Mouse (Mus musculus) megakaryocyte-erythroid progenitor cell, adult 5-6 weeks (primary cell): ENCODE data around the gene Diaph3. TPM values are rescaled to one million over a fixed set of nuclear protein-coding genes. Genes with fewer than 3 reads are reported as not detected.

ENCODE experiments used
- ATAC-seq: replicated peaks from 2 replicates; pipeline ENCODE4 v1.8.0; 2016; ENCODE audit warnings: mild to moderate bottlenecking, inconsistent platforms; ENCODE audit not compliant: severe bottlenecking, poor library complexity, low FRiP score, low TSS enrichment
- total RNA-seq, 2 experiments: library from RNA; stranded (forward) in 1 of 2; stranded (reverse) in 1 of 2; fragments of 200-1000, 215-1000 nt in 1 of 2; fragments of >200 nt in 1 of 2; fragmentation: Nextera tagmentation in 1 of 2; gene quantifications; 2 replicates each; pipeline ENCODE4 v1.2.3; 2014 to 2017

Gene Diaph3
- total RNA-seq, 2 experiments from 2014 or later = 42.0 TPM

DNA sequence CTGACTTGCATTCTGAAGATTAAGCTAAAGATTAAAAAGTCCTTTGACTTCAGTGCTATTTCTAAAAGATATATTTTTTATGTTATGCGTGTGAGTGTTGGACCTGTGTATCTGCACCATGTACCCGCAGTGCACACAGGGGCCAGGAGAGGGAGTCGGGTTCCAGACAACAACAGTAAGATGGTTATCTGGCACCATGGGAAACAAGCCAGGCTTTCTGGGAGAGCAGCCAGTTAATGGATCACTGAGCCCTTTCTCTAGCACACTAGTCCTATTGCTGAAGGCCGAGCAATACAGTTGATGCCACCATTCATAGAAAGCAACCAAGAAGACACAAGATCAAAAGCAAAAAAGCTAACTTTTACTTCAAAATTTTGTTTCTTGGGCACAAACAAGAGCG lies 271.5 kb downstream of the Diaph3 start:
- ATAC-seq = peak; percentile 80

DNA sequence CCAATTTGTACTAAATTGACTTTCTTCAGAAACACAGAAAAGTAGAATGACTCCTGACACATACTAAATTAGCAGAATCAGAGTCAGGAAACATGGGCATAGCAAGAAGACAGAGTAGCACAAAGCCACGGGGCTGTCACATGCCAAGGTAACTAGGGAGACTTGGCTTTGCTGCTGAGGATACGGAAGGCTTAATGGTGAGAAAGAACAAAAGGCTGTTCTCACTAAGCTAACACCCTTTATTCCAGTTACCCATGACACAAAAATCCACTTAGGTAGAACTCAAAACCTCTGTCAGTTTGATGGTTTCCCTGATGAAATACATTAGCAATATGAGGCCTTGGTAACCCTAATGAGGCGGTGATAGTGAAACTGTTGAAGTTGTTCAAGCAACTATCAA lies 273.9 kb downstream of the Diaph3 start:
- no peak for ATAC-seq

DNA sequence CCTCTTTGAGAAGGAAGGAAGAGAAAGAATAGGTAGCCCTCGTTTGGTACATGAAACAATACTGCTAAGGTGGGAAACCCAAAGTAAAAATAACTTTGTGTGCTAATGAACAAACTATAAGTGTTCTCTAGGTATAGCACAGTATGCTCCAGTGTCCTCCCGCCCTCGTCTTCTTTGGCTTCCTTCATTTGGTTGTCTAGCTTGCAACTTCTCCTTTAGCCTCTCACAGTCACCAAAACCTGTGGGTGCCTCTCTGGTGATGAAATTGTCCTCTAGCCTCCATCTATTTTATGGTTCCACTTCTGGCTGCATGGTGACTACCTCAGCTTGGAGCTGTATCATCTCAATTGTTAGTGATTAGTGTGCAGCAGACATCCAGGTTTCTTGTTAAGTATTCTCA lies 277.0 kb downstream of the Diaph3 start:
- ATAC-seq = no peak

DNA sequence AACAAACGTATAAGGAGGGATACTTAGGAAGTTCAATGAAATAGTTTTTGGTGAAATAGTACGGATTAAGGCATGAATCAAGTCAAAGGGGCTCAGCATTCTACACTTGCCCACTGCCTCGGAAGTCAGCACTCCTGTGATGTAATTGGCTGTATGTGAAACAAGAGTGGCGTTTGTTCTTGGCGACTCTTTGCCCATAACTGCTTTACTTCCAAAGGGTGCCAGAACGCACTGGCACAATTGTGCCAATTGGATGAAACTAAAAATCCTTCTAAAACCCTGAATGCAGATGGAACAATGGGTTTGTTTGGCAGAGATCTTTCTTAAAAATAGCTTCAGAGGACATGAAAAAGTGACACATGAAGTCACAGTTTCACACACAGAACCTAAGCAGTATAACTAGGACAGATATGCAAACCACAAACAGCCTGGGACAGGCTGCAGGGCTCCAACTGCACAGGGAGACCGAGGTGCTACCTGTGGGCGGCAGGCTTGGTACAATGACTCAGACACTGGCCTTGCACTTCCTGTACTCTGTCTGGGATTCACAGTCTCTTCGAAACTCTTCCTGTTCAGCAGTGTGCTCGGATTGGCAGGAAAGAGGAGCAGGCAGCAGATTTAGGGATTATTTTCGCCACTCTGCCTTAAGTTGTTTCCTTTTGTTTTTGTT lies 279.6 kb downstream of the Diaph3 start:
- no peak for ATAC-seq

DNA sequence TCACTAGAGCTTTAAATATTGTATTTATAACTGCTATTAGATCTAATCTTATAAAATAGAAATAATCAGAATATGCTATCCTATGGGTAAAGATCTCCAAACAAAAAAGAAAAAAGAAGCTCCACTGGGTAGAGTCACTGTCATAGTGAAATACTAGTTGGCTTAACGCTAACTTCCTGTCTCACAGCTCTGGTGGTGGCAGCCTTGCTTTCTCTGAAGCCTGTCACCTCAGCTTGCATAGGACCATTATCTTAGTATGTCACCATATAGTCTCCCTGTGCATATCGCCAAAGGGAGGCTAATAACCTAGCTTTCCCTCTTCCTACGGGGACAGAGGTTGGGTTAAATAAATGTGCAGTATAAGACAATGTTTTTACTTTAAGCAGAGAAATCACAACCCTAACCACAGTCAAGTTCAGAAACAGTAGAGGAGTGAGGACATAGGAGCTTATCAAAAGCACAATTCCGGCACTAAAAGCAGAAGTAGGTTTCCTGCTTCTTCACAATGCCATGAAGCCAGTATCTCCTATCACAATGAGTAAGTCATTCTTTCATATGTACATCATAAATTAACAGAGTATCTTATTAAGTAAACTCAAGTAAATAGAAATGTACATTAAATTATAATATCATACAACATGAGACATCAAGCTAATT lies 293.8 kb downstream of the Diaph3 start:
- 0 out of 2 replicates have a peak, but pooled peaks have one; percentile 22 for ATAC-seq

DNA sequence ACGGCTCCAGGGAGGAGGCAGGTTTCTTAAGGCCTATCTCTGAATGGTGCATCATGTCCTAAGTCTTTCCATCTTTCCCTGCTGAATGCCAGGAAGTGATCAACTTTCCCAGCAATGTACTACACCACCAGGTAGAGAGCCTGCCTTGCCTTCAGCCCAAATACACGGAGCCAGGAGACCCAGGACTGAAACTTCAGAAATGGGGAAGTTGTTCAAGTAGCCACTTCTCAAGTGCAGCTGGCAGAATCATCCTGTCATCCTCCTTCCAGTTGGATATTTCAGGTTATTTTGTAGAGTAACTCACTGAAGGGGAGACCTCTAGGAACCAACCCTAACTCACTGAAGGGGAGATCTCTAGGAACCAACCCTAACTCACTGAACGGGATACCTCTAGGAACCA lies 297.0 kb downstream of the Diaph3 start:
- ATAC-seq = no peak

DNA sequence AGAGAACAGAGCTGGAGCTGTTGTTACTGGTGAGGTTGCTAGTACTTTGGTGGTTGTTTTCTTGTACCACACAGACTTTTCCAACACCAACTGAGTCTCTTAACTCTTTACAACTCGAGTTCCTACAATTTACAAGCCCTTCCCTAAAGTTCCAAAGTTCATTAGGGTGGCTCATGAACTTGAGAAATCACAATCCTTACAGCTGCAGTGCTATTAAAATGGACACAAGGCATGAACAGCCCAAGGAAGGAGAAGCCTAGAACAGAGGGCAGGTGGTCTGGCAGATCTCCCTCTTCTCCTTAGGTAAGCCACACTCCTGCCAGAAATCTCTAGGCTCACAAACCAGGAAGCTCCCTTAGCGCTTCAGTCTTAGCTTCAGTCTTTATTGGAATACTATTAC lies 303.4 kb downstream of the Diaph3 start:
- ATAC-seq = no peak

DNA sequence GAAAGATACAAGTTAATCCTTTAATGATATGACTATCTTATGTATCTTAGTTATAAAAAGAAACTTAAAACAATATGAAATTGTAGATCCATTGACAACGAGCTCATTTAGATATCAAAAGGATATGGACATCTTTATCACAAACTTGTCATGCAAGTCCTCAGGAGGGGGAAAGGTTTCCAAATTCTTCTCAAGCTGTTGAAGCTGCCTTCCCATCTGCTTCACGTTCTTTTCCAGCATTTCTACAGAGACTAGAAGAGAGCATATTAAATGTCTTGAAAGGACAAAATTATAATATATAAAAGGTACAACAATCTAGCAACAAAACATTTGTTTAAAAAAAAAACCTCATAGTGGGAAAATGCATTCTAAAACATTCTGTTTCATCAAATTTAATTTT lies 306.2 kb downstream of the Diaph3 start:
- no peak for ATAC-seq

DNA sequence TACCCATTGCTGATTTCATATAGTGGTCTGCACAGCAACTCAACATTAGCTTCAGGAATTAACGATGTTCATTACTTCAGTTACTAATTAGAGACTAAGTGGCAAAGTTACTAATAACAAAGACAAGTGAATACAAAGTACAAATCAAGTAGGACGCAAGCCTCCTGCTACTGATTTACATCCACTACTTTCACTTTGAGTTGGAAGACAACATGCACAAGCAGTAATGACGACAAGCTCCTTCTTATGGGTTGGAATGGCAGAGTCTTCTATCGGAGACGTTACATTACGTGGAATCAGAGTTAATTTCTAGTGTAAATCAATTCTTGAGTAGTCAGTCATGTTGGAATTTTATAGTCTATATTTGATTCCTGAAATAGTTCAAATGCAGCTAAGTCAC lies 306.8 kb downstream of the Diaph3 start:
- no peak for ATAC-seq

DNA sequence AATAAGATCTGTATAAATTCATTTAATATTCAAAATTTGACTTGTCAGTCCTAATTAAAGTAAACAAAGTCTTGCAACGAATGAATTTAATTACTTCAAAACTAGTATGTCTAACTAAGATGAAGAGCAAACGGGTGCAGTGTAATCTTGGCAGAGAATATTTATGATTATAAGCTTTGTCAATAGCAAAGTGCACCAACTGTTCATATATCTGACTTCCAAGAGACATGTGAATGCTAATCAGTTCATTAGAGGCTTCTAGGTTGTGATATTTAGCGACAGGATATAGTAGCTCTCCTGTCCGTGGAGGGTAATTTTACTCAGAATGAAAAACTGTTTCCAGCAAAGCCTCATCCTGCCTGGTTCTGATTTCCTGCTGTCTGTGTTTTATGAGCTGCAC lies 308.0 kb downstream of the Diaph3 start:
- ATAC-seq = no peak

DNA sequence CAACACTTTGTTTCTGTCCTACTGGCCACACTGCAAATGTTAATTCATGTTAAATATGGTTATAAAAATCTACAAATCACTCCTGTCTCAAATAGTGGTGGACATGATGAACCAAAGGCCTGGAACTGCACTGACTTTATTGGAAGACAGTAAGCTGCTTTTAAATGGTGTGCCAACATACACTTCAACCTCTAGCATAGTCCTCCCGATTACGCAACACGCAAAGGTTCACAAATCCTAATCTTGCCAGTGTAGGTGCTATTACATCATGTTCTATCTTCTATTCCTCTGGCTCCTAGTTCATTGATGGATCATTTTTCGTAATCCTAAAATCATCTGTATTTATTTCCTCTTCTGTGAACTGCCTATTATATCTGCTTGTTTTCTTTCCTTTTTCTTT lies 324.8 kb downstream of the Diaph3 start:
- ATAC-seq = no peak

DNA sequence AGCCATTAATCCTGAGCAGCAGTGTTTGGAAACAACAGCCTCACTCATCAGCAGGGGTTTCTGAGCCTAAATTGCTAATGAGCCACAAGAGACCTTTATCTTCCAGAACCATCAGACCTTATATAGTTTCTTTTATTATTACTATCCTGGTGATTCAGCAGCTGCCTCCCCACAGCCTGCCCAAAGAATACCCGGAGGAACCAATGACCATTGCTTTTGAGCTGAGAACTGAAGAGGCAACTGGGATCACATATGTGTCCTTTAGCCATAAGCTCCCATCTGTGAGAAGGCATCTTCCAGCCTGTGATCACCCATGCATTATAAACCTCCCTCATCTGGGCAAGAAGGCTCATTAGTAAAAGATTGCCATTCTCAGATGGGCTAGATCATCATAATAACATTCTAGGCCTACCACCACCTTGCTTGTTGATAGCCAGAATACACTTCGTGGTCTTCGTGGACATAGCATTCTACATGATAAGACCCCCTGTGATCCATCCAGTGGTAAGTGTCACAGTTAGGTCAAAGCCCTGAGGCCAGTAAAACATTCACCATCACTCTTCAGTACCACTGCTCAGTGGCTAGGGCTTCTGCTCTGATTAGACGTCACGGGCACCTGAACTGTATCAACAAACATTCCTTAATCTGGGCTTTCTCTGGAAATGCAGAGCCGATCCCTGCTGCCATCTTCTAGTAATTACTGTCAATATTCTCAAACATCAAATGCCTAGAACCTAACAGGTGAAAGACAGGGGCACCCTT lies 352.0 kb downstream of the Diaph3 start:
- 0 out of 2 replicates have a peak, but pooled peaks have one; percentile 7 for ATAC-seq

DNA sequence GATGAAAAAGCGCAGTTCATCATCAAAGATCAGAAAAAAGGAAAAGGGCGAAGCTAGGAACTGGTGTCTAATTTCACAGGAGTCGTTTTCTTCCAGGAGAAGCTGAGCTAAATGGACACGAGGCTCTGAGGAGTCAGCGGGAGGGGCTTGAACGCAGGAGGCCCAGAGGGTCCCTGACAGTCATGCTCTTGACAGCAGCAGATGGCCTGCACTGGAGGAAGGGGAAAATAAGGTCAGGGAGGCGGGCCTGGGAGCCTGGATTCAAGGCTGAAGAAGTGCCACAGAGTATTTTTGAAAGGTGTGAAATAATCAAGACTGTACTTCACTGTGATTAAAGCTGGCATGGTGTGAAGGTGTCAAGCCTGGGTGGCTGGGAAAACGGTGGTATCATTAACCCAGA lies 354.2 kb downstream of the Diaph3 start:
- no peak for ATAC-seq

DNA sequence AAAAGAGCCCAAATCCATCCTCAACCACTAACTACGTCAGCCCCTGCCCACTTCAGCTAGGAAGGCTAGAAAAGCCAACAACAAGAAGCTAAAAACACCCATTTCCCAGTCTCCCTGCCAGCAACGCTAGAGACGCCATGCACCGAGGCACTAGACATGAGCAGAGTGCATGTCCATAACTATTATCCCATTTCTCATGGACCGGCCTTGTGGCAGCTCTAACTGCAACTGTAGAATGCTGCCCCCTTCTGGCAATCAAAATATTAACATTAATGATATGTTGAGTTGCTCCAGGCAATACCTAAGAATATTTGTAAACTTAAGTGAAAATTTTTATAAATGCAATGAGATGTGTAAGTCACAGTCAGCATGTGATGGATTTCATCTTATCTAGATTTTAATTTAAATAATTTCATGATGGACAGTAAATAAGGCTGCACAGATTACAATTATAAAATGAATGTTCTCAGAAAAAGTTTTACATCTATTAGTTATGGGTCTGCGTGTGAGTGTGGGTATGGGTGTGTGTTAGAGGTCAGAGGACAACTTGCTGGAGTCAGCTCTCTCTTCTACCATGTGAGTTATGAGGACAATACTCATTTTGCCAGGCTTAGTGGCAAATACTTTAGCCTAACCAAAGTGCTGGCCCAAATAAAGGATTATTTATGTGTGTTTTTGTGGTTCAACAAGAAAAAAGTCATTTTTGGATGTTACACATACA lies 359.3 kb downstream of the Diaph3 start:
- ATAC-seq = peak; percentile 82

DNA sequence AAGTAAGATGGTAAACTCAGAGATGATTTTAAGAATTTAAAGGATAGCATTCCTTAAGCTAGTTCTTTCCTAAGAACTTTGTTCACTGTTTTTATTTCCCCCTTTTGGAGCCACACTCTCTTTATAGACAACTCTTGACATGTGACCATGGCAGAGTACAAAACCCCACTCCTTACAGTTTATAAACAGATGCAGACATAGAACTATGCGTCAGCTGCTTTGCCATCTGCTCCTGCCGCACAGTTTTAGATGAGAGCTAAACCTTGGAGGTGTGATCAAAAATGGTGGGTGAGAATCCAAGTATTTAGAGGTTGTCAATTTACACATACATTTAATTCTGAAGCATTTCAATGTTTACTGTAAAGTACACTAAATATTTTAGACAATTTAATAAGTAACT lies 367.7 kb downstream of the Diaph3 start:
- no peak for ATAC-seq

DNA sequence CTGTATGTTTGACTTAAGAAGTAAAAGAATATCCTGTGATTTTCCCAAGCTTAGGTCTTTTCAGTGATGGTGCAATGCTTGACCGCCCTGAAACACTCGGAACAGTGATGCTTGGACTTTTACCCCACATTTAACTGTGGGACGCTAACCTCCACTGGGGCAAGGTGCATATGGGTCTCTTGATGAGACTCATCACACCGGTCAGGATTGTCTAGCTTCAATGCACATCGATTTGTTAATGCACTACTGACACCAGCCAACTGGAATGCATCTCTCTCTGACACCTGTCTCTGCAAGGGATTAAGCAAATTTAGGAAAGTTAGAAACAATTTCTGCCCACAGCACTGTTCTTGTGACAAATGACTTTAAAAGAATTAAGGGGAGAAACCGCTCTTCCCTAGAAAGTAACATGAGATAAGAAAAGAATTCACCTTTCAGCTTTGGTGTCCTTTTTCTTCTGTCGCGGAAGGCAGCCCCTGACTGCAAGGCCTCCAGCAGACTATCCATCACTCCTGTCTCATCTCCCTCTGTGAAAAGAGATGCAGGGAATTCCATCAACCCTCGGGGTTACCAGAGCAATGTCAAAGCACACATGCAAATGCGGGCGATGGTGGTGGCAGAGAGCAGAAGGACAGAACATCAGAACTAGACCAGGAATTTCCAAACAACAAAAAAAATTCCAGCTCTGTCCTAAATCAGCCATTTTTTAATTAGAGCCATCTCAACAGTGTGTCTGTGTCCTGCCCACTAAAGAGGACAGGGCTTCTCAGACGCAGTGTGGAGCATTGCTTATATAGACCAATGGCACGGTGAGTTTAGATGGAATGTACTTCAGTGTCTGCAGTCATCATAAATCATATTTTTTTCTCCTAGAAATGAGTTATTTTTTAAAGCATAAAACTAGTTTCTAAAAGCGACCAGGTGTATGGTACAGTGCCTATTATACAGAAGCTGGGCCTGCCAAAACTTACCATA lies 368.6 kb downstream of the Diaph3 start:
- ATAC-seq = no peak

DNA sequence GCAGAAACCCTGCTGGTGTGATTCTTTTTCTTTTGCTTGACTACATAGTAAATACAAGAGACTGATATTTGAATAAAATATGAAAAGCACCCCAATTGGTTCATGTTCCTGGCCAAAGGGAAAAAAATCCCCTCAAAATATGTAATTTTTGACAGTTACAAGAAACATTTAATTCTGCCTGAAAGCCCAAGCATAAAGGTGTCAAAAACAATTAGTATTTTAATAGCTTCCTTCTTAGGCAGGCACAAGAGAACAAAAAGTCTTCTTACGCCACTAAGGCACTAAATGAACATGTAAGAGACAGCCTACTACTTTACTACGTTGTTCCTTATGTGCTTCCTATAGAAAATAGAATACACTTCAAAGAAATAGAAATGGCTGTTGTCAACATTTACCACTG lies 376.7 kb downstream of the Diaph3 start:
- no peak for ATAC-seq

DNA sequence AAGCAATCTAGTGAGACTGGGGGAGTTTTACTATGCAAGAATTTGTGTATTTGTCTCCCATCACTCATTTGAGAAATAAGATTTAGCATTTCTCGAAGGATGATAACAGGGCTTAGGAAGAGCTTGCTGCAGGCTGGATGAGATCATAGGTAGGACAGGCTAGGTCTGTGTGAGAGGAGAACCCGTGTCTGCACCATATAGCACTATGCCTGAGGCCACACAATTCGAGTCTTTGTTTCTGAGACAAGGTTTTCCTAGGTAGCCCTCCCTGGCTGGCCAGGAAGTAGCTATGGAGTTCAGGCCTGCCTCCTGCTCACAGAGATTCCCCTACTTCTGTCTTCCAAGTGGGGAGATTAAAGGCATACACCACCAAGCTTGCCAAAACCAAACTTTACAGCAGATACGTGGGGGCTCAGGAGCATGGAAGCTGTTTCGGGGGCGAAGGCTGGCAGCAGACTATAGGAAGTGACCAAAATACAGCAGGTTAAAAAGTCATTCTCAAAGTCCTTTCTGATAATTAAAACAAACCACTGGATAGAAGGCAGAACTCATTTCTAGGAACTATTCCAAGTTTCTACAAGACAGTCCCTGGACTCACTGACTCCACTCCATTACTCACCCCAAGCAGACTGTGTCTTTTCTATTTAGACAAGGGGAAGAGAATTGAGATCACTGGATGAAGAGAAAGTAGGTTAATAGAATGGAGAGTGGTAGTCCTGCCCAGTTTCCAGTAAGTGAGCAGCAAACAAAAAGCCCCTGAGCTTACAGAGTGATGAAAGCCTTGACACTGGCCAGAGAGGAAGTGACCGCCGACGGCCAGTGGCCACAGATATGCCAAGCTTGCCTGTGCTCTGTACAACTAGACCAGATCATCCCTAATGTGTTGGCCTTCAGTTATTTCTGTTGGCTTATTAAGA lies 383.2 kb downstream of the Diaph3 start:
- no peak for ATAC-seq
